Mouse (Mus musculus): ENCODE data around the gene Snx20. TPM values are rescaled to one million over a fixed set of nuclear protein-coding genes. Genes with fewer than 3 reads are reported as not detected.

The Snx20 gene
- polyA plus RNA-seq, 1 experiment from 2014 or later, result 2.3 TPM

DNA sequence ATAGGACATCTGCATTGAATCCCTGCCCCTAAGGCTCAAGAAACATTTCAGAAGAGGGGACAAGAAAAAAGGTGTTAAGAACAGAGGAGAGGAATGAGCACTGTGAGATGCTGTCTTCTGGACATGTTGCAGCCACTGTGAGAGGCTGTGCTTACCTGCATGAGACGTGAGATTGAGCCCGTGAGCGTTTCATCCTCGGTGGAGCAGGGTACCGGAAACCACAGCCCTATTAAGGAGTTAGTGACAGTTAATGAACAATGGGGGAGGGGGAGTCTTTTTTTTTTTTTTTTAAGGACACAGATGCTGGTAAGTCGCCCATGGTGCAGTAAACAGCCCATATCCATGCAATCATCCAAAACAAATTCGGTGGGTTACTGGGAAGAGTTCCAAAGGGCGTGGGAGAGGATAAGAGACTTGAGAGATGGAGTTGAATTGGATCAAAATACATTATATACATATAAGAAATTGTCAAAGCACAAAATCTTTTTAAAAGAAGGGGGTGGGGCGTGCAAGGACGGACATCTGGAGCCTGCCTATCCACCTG is 32.4 kb downstream of the Snx20 start:
- H3K36me3 ChIP-seq (ENCODE audit: control insufficient read depth, insufficient read depth, low read length), result no peaks in the 10 kb centered on the region
- H3K4me3 ChIP-seq (ENCODE audit: low read length), result peak overlapping the region; percentile 20
- ATAC-seq (ENCODE audit: low FRiP score, low TSS enrichment), result peak; percentile 8
- peaks cover 7% of the 10 kb centered on the region; the same call in 1 of the 2 replicates for H3K9me3 ChIP-seq (ENCODE audit: control insufficient read depth, low read length)
- peak overlapping the region; percentile 71; the same call in 1 of the 2 replicates for H3K27ac ChIP-seq (ENCODE audit: low read depth, low read length)
- peaks cover 20% of the 10 kb centered on the region for H3K4me1 ChIP-seq (ENCODE audit: control insufficient read depth, insufficient read depth, low read length)
- H3K4me2 ChIP-seq (replicated peaks; ENCODE audit: low read depth, low read length), result peak overlapping the region; percentile 42
- H3K27me3 ChIP-seq (ENCODE audit: control insufficient read depth, insufficient read depth, low read length), result no peaks in the 10 kb centered on the region
- H3K9ac ChIP-seq (ENCODE audit: low read depth, low read length), result peak overlapping the region; percentile 24; the same call in 1 of the 2 replicates
- 4% methylated on average over 10 of the region's 10 CpGs for WGBS

DNA sequence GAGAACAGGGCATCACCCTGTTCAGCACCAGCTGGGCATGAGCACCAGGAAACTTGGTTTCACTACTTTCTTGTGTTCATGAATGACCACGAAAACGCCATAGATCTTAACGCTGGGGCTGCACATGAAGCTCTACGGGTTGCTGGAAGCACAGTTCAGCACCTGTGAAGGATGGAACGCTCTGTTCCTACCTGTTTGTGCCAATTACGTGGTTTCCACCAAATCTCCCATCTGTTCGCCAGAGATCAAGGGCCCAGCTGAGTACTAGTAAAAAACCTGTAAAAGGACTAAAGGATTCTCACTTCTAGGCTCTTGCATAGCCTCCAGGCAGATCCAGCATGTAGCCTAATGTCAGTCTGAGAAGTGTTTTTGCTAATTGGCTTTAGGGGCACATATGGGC is 36.4 kb downstream of the Snx20 start:
- H3K36me3 ChIP-seq (ENCODE audit: control insufficient read depth, insufficient read depth, low read length), result no peaks in the 10 kb centered on the region
- peaks cover 8% of the 10 kb centered on the region for H3K4me1 ChIP-seq (ENCODE audit: control insufficient read depth, insufficient read depth, low read length)
- no peak overlapping the region for H3K27ac ChIP-seq (ENCODE audit: low read depth, low read length)
- peaks cover 7% of the 10 kb centered on the region; the same call in 1 of the 2 replicates for H3K9me3 ChIP-seq (ENCODE audit: control insufficient read depth, low read length)
- no peak for ATAC-seq (ENCODE audit: low FRiP score, low TSS enrichment)
- H3K4me3 ChIP-seq (ENCODE audit: low read length), result no peak overlapping the region
- H3K9ac ChIP-seq (ENCODE audit: low read depth, low read length), result no peak overlapping the region
- H3K27me3 ChIP-seq (ENCODE audit: control insufficient read depth, insufficient read depth, low read length), result no peaks in the 10 kb centered on the region
- H3K4me2 ChIP-seq (replicated peaks; ENCODE audit: low read depth, low read length), result no peak overlapping the region
- 84% methylated on average over 7 of the region's 7 CpGs for WGBS

DNA sequence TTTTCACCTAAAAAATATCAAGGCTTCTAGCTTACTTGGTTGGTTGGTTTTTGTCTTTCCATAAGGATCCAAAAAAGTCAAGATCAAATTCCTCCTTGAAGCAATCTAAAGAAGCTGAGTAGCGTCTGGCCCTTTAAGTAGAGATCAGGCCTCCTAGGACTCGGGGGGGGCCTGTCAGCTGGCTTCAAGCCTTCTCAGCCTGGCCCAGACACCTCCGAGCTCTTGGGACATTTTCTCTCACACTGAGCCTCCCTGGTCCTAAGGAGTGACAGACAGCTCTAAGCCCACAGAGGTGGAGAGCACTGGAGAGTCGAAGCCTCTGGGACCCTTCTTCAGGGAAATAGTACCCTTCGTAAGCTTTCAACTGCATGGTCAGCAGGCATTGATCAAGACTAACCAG is 37.4 kb downstream of the Snx20 start:
- Histone ChIP-seq H3K27ac (ENCODE audit: low read depth, low read length) (no peak overlapping the region), H3K36me3 (ENCODE audit: control insufficient read depth, insufficient read depth, low read length) (no peaks in the 10 kb centered on the region), H3K4me1 (ENCODE audit: control insufficient read depth, insufficient read depth, low read length) (peaks cover 4% of the 10 kb centered on the region; the same call in 1 of the 2 replicates), H3K4me2 (replicated peaks; ENCODE audit: low read depth, low read length) (no peak overlapping the region), H3K9me3 (ENCODE audit: control insufficient read depth, low read length) (peaks cover 7% of the 10 kb centered on the region; the same call in 1 of the 2 replicates), H3K4me3 (ENCODE audit: low read length) (no peak overlapping the region), H3K9ac (ENCODE audit: low read depth, low read length) (no peak overlapping the region), H3K27me3 (ENCODE audit: control insufficient read depth, insufficient read depth, low read length) (no peaks in the 10 kb centered on the region)
- WGBS, result 59% methylated on average over 5 of the region's 5 CpGs
- no peak for ATAC-seq (ENCODE audit: low FRiP score, low TSS enrichment)

DNA sequence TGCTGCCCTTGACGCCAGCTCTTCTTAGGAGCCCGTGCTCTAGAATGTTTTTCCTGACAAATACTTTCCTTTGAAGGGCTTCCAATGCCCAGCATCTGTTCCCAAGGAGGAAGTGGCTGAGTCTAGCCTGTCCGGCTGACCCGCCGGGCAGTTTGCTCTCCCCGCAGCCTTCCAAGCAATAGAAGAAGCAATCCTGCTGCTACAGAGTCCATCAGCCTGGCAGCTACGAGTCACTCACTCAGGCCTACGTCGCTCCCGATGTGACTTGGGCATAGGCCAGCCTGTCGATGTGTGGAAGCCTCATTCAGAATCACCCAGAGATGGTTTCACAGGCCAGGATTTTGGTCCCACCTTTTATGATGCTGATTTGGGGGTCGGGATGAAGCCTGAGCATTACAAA is 39.9 kb downstream of the Snx20 start:
- Histone ChIP-seq H3K9ac (ENCODE audit: low read depth, low read length) (no peak overlapping the region), H3K27ac (ENCODE audit: low read depth, low read length) (no peak overlapping the region), H3K36me3 (ENCODE audit: control insufficient read depth, insufficient read depth, low read length) (peaks cover 14% of the 10 kb centered on the region), H3K4me1 (ENCODE audit: control insufficient read depth, insufficient read depth, low read length) (no peaks in the 10 kb centered on the region), H3K4me3 (ENCODE audit: low read length) (no peak overlapping the region), H3K9me3 (ENCODE audit: control insufficient read depth, low read length) (no peaks in the 10 kb centered on the region), H3K27me3 (ENCODE audit: control insufficient read depth, insufficient read depth, low read length) (no peaks in the 10 kb centered on the region), H3K4me2 (replicated peaks; ENCODE audit: low read depth, low read length) (no peak overlapping the region)
- ATAC-seq (ENCODE audit: low FRiP score, low TSS enrichment), result no peak
- 73% methylated on average over 12 of the region's 12 CpGs for WGBS

DNA sequence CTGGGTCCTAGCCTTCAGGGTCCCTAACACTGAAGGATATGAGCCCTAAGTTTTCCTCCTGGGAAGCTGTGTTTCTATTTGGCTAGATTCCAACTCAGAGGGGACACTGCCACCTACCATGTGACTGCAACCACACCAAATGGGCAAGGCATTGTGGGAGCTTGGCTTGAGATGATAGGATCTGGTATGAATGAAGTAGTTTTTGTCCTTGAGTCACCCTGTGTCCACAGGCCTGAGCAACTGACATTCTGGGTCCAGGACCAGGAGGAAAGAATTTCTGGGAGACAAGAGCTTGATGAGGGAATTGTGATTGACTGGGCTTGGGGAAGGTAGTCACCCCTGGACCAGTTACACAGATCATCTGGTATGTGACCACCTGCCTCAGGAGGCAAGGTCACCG is 42.0 kb downstream of the Snx20 start:
- H3K4me2 ChIP-seq (replicated peaks; ENCODE audit: low read depth, low read length), result no peak overlapping the region
- H3K4me1 ChIP-seq (ENCODE audit: control insufficient read depth, insufficient read depth, low read length), result no peaks in the 10 kb centered on the region
- H3K27ac ChIP-seq (ENCODE audit: low read depth, low read length), result no peak overlapping the region
- H3K4me3 ChIP-seq (ENCODE audit: low read length), result no peak overlapping the region
- H3K9ac ChIP-seq (ENCODE audit: low read depth, low read length), result no peak overlapping the region
- H3K36me3 ChIP-seq (ENCODE audit: control insufficient read depth, insufficient read depth, low read length), result peaks cover 28% of the 10 kb centered on the region
- H3K9me3 ChIP-seq (ENCODE audit: control insufficient read depth, low read length), result no peaks in the 10 kb centered on the region
- WGBS, result 93% methylated on average over 1 of the region's 1 CpGs
- H3K27me3 ChIP-seq (ENCODE audit: control insufficient read depth, insufficient read depth, low read length), result no peaks in the 10 kb centered on the region
- no peak for ATAC-seq (ENCODE audit: low FRiP score, low TSS enrichment)

DNA sequence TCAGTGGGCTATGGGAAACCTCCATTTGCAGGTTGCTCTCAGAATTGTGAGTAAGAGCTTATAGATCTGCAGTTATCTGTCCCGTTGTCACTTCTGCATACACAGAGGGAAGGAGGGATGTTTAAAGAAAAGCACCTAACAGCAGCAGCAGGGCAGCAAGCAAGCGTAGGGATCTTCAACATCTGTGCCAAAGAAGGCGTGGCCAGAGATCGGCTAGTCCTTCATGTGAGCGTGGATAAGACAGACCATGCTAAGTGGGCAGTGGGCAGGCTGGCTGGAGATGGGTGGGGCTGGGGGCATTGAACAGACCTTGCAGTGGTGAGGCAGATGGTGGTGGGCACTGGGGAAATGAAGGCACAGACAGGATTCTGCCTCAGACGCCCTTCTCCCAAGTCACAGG is 45.7 kb downstream of the Snx20 start:
- Histone ChIP-seq H3K9ac (ENCODE audit: low read depth, low read length) (no peak overlapping the region), H3K4me3 (ENCODE audit: low read length) (no peak overlapping the region), H3K4me1 (ENCODE audit: control insufficient read depth, insufficient read depth, low read length) (no peaks in the 10 kb centered on the region), H3K9me3 (ENCODE audit: control insufficient read depth, low read length) (no peaks in the 10 kb centered on the region), H3K27ac (ENCODE audit: low read depth, low read length) (no peak overlapping the region), H3K4me2 (replicated peaks; ENCODE audit: low read depth, low read length) (no peak overlapping the region), H3K36me3 (ENCODE audit: control insufficient read depth, insufficient read depth, low read length) (peaks cover 43% of the 10 kb centered on the region), H3K27me3 (ENCODE audit: control insufficient read depth, insufficient read depth, low read length) (no peaks in the 10 kb centered on the region)
- no peak for ATAC-seq (ENCODE audit: low FRiP score, low TSS enrichment)
- 89% methylated on average over 6 of the region's 6 CpGs for WGBS

DNA sequence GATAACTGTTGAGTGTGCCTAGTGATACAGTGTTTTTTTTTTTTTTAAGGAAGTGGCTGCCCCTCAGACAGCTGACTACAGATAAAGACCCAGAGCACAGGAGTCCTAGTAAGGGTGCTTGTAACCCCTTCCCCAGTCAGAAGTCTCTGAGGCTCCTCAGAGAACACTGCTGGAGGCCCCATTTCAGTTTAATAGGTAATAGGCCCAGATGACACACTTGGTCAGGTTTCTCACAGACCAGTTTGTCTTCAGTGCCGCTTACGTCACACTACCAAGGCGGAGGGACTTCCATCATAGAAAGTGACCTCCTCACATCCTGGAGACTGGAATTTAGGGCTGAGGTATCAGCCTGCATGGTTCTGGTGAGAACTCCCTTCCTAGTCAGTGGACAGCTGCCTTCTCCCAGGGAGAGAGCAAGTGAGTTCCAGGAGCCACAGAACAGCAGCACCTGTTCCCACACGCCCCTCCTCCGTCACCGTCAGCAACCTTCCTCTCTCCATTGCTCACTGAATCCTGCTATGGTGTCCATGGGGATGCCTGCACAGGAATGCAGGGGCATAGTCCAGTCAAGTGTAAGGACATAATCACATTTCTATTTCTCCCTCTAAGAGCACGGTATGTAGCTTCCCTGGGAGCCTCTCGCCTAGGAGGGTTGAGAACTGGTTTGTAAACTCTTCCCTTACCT is 47.6 kb downstream of the Snx20 start:
- peaks cover 53% of the 10 kb centered on the region for H3K36me3 ChIP-seq (ENCODE audit: control insufficient read depth, insufficient read depth, low read length)
- no peaks in the 10 kb centered on the region for H3K4me1 ChIP-seq (ENCODE audit: control insufficient read depth, insufficient read depth, low read length)
- WGBS, result 86% methylated on average over 8 of the region's 8 CpGs
- H3K9ac ChIP-seq (ENCODE audit: low read depth, low read length), result no peak overlapping the region
- no peaks in the 10 kb centered on the region for H3K9me3 ChIP-seq (ENCODE audit: control insufficient read depth, low read length)
- H3K4me3 ChIP-seq (ENCODE audit: low read length), result no peak overlapping the region
- peak overlapping the region; percentile 51; the same call in 1 of the 2 replicates for H3K27ac ChIP-seq (ENCODE audit: low read depth, low read length)
- 0 out of 2 replicates have a peak, but pooled peaks have one; percentile 25 for ATAC-seq (ENCODE audit: low FRiP score, low TSS enrichment)
- no peaks in the 10 kb centered on the region for H3K27me3 ChIP-seq (ENCODE audit: control insufficient read depth, insufficient read depth, low read length)
- no peak overlapping the region for H3K4me2 ChIP-seq (replicated peaks; ENCODE audit: low read depth, low read length)

DNA sequence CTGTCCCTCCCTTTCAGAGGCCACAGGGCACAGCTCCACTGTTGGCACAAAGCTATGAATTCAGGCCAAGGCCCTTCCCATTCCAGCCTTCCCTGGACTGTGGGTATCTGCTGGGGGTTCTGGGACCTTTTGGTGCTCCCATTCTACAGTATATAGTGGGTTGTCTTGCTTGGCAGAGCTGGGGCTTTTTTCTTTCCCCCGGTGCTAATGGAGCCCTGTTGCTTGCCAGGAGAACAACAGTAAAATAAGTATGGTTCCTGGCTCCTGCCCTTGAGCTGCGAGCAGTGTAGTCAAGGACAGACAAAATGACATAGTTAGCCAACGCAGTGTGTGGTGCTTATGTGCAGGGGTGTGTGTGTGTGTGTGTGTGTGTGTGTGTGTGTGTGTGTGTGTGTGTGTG is 52.1 kb downstream of the Snx20 start:
- H3K4me2 ChIP-seq (replicated peaks; ENCODE audit: low read depth, low read length), result no peak overlapping the region
- H3K9ac ChIP-seq (ENCODE audit: low read depth, low read length), result no peak overlapping the region
- no peaks in the 10 kb centered on the region for H3K27me3 ChIP-seq (ENCODE audit: control insufficient read depth, insufficient read depth, low read length)
- H3K27ac ChIP-seq (ENCODE audit: low read depth, low read length), result no peak overlapping the region
- H3K4me3 ChIP-seq (ENCODE audit: low read length), result no peak overlapping the region
- WGBS, result 88% methylated on average over 3 of the region's 3 CpGs
- ATAC-seq (ENCODE audit: low FRiP score, low TSS enrichment), result no peak
- H3K9me3 ChIP-seq (ENCODE audit: control insufficient read depth, low read length), result no peaks in the 10 kb centered on the region
- peaks cover 24% of the 10 kb centered on the region for H3K4me1 ChIP-seq (ENCODE audit: control insufficient read depth, insufficient read depth, low read length)
- H3K36me3 ChIP-seq (ENCODE audit: control insufficient read depth, insufficient read depth, low read length), result peaks cover 25% of the 10 kb centered on the region

DNA sequence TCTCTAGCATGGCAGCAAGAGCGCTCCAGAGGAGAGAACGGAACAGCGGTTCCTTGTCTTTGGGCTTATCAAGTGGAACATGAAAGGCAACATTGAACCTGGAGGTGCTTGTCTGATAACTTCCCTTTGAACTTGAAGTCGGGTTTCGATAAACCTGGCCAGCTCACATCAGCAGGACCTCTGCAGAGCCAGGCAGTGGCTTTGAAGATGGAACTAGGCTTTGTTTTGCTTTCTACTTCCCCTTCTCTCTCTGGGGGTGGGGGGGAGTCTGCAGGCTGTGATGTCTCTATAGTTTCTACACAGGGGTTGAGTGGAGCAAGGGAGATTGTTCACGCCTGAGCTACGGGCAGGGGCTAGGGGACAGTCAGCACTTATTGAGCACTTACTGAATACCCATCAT is 55.1 kb downstream of the Snx20 start:
- Histone ChIP-seq H3K9ac (ENCODE audit: low read depth, low read length) (no peak overlapping the region), H3K4me1 (ENCODE audit: control insufficient read depth, insufficient read depth, low read length) (peaks cover 35% of the 10 kb centered on the region), H3K27me3 (ENCODE audit: control insufficient read depth, insufficient read depth, low read length) (no peaks in the 10 kb centered on the region), H3K4me2 (replicated peaks; ENCODE audit: low read depth, low read length) (no peak overlapping the region), H3K27ac (ENCODE audit: low read depth, low read length) (0 out of 2 replicates have a peak overlapping the region, but pooled peaks have one; percentile 6), H3K9me3 (ENCODE audit: control insufficient read depth, low read length) (no peaks in the 10 kb centered on the region), H3K36me3 (ENCODE audit: control insufficient read depth, insufficient read depth, low read length) (peaks cover 10% of the 10 kb centered on the region), H3K4me3 (ENCODE audit: low read length) (no peak overlapping the region)
- 59% methylated on average over 7 of the region's 7 CpGs for WGBS
- ATAC-seq (ENCODE audit: low FRiP score, low TSS enrichment), result no peak
